Mouse (Mus musculus) myocyte (in vitro differentiated cells): ENCODE results near the gene Tex22.
A peak's percentile ranks its signal among the peaks of the same experiment; 100 is the strongest.

Source experiments
- CEBPB ChIP-seq: IDR thresholded peaks from 2 replicates; pipeline ENCODE4 v1.6.1; 2011; ENCODE audit warnings: mild to moderate bottlenecking, moderate library complexity; ENCODE audit not compliant: poor library complexity, insufficient read depth, severe bottlenecking
- E2F4 ChIP-seq: IDR thresholded peaks from one replicate; pipeline ENCODE4 v1.6.1; 2011; ENCODE audit warnings: mild to moderate bottlenecking, control low read depth, moderate library complexity; ENCODE audit not compliant: insufficient read depth
- MAX ChIP-seq: IDR thresholded peaks from one replicate; pipeline ENCODE4 v1.6.1; 2011; ENCODE audit warnings: low read depth, mild to moderate bottlenecking, control low read depth
- MYOD1 ChIP-seq, 3 experiments: IDR thresholded peaks; one replicate each; pipeline ENCODE4 v1.6.1; 2011; ENCODE audit warnings: control low read depth in 2 of 3, low read depth in 2 of 3, mild to moderate bottlenecking in 2 of 3, moderate library complexity in 1 of 3; ENCODE audit not compliant: insufficient read length in 2 of 3, control insufficient read depth in 1 of 3
- POLR2A ChIP-seq: IDR thresholded peaks from one replicate; pipeline ENCODE4 v1.6.1; 2011; ENCODE audit warnings: low read depth, mild to moderate bottlenecking, control low read depth, moderate library complexity; ENCODE audit not compliant: insufficient read length
- POLR2AphosphoS2 ChIP-seq: IDR thresholded peaks from one replicate; pipeline ENCODE4 v1.6.1; 2011; ENCODE audit warnings: low read depth, control low read depth; ENCODE audit not compliant: insufficient read length
- USF1 ChIP-seq: IDR thresholded peaks from one replicate; pipeline ENCODE4 v1.6.1; 2011; ENCODE audit warnings: low read depth, mild to moderate bottlenecking, control low read depth, moderate library complexity

DNA sequence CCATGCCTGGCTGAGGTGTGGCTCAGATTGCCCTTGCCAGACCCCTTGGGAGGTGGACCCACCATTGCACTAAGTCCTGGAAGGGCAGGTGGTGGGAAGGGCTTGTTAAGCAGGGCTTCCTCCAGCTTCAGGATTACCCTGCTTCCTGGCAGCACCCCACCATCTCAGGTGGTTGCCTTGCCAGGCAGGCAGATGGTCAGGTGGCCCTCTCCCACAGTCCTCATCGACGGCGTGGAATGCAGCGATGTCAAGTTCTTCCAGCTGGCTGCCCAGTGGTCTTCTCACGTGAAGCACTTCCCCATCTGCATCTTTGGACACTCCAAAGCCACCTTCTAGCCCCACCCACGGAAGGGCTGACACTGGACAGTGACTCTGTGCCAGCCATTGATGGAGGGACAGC lies 3.0 kb upstream of the Tex22 start:
- TF ChIP-seq POLR2AphosphoS2 (peak; percentile 45), MYOD1 (IDR thresholded peaks at IDR 0.05; ENCODE audit: control insufficient read depth in 1 of 3, insufficient read length in 2 of 3, low read depth in 2 of 3) (no peak), POLR2A (no peak), USF1 (no peak), CEBPB (no peak), E2F4 (no peak), MAX (no peak)
